Mouse (Mus musculus) spleen, postnatal 4 days (tissue): ENCODE data around the gene Elmo1.

Source experiments
- DNase-seq, 2 experiments: peaks; one replicate each; pipeline ENCODE4 v3.0.0; 2022; ENCODE audit warnings: low spot score in 2 of 2

Elmo1 gene

DNA sequence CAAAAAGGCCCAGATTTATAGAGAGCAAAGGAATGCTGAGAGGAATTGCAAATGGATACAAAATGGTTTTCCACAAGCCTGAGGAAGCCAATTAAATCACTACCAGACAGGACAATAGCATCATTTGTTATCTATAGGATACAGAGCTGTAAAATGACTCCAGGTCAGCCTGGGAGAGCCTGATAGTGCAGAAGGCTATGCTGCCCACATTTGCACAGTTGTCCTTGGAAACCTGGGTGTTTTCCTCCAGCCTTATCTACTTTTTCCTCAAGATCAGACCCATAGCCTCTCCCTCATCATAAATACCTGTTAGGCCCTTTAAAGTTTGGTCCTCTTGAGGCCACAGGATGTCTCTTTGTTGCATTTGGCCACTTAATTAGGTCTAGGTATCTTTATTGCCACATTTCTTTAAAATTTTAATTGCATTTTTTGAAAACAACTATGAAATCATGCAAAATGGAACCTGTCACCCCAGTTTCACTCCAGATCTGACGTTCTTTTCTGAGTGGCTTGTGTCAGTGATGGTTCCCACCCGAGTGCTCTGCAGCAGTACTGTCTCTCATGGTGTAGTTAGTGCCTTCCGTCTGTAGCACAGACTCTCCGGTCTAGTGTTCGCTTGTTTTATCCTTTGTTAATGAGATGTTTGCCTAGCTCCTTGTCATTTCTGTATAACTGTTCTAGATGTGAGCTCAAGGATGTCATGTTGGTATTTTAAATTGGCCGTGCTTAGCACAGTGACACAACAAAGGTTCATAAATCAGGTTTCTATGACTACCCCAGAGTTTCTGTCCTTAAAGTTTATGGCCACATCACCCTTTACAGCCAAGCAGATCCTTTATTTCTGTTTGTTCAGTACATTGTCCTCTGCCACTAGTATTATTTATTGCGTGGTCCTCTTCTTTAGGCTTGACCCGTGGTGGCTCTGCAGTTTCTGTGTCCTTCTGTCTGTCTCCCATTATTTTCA, 167.4 kb downstream of the Elmo1 start:
- no peak for DNase-seq

DNA sequence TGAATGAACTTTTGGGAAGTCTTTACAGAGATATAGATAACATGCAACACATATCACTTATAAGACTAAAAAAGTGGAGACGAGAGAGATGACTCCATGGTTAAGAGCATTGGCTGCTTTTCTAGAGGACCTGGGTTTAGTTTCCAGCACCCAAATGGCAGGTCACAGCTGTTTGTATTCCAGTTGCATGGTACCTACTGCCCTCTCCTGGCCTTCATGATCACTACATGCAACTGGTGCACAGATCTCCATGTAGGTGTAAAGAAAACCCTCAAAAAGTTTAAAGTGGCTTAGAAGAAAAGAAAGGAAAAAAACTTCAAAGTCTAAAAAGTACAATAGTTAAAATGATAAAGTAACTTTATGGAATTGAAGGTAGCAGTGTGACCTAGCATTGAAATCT, 172.8 kb downstream of the Elmo1 start:
- DNase-seq, result no peak

DNA sequence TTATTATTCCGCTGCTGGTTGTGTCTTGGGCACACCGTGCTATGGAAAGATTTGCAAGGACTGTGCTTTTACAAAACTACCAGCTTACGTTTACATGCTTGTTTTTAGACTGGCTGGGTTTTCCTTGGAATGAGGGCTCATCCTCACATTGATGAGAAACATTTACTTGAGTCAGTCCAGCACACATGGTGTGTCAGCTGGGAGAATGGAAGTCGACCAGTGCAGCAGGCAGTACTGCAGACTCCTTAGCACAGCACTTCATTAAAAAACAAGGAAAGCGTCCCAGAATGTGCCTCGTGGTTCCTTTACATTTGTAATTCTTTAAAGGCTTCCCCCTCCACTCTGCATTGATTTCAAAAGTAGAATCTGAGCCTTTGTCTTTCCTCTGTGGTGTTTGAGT, 179.8 kb downstream of the Elmo1 start:
- DNase-seq, result no peak

DNA sequence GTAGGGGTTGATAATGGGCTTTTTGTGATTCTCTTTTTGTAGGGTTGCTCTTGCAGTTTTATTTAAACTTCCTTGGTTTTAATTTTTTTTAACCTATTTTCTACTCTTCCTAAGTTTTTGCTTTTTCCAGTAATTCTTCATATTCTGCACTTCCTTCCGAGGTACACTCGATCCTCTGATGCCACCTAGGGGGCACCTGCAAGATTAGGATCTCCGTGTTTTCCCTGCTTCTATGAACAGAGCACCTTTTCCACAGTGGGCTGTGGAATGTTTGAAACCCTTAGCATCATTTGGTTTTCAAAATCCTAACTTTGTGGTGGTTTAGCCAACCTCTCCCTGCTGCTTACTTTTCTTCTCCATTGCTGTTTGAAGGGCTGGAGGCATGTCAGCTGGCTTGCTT, 181.4 kb downstream of the Elmo1 start:
- no peak for DNase-seq

DNA sequence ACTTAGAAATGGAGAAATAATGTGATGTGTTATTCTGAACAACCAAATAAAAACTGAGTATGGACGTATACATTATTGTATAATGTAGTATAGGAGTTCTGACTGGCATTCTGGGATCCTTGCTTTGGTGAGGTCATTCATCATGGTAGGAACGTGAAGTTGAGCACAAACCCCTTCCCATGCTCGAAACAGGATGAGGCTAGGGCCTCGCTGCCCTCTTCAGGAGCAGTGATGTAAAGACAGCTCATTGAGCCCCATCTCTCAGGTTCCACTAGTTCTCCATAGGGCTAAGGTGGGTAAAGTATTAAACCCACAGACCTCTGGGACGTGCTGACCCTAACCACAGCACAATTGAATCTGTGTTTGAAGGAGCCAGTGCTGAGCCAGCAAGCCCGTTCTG, 182.2 kb downstream of the Elmo1 start:
- DNase-seq, result no peak

DNA sequence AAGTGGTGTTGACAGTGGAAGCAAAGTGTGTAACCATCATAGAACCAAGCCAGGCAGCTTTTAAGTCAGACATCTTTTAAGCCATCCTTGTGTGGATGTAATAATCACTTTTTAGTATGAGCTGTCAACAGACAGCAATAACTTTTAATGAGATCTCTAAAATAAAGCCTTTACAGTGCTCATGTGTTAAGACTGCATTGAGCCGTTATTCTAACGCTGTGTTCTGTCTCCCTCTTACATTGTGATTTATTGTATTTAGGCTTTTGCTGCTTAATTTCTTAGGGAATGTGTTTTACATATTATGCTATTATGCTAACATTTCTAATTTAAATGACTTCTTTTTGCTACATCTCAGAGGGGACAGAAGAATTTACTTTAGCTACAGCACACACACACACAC, 189.5 kb downstream of the Elmo1 start:
- no peak for DNase-seq

DNA sequence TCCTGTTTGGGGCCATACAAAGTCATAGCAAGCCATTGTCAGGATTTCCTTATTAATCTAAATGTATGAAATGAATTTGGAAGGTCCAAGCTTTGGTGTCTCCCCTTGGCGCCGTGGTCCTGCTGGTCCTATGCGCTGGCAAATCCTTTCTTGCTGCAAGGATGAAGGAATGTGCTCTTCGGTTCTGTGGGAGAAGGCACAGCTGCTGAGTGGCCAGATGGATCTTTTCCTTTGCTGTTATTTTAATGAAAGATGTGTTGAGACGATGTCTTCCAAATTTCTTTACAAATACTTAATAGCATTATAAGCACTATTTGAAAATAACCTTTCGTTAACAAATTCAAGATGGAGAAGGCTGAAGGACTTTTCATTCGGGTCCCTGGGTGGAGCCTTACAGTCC, 193.5 kb downstream of the Elmo1 start:
- DNase-seq, result no peak

DNA sequence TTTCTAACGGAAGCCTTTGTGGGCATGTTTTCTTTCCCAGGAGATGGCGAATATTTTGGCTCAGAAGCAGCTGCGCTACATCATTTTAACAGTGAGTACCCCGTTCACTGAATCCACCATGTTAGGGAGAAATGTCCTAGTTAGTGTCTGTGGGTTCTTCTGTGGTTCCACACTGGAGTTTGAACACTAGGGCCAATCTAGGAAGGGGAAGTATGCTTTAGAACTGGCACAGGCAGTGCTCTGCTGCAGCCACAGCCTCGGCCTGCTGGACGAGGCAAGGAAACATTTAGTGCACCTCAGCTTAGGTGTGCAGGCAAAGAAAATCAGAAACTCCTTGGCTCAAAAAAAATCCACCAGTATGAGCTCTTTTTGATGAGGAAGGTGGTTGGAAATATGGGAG, 196.3 kb downstream of the Elmo1 start:
- no peak for DNase-seq

DNA sequence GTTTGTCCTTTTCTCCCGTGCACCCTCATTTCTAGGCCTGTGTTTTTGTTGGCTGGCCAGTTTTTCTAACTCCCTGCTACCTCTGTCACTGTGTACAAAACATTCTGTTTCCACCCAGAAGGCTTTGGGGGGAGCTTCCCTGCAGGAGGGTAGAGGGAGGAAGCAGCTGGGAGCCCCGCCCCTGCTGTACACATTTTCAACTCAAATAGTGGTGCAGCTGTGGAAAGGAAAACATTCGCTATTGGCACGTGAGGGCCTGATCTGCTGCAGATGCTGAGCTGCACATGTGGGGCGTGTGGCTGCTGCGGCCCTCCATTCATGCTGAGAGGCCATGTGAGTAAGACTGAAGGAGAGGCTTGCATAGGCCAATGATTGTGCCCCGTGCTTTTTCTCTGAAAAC, 198.0 kb downstream of the Elmo1 start:
- DNase-seq, result no peak

DNA sequence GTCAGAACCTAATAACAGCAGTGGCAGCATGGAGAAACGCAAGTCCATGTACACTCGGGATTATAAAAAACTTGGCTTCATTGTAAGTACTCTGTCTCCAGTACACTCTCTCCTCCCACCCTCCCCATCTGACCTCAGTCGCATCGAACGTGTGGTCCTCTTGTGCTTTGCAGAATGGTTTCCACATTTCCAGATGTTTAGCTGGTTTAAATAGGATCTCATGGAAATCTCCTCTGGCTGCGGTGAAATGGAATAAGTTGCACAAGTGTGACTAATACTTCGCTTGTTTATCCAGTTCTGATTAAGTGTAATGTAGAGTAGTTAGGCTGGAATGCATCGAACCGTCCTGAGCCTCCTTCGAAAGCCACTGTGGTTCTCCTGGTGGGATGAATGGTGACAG, 200.0 kb downstream of the Elmo1 start:
- DNase-seq, result no peak

DNA sequence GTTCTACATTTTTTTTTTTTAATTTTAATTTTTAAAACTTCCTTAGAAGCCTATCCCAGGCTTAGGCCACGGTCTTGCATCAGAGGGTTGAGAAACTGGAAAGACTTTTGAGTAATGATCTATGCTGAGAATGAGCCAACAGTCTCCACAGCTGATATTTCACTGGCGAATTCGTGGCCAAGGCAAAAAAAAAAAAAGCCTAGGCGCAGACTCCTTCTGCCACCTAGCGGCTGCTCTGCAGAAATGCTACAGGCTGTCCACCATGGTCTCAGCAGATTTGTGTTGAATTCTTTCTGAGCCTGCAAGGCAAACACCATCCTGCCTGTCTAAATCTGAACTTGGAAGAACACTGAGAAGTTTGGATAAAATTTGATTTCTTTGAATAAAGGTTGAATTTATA, 202.0 kb downstream of the Elmo1 start:
- DNase-seq, result peak in 1 of 2 experiments; percentile 16

DNA sequence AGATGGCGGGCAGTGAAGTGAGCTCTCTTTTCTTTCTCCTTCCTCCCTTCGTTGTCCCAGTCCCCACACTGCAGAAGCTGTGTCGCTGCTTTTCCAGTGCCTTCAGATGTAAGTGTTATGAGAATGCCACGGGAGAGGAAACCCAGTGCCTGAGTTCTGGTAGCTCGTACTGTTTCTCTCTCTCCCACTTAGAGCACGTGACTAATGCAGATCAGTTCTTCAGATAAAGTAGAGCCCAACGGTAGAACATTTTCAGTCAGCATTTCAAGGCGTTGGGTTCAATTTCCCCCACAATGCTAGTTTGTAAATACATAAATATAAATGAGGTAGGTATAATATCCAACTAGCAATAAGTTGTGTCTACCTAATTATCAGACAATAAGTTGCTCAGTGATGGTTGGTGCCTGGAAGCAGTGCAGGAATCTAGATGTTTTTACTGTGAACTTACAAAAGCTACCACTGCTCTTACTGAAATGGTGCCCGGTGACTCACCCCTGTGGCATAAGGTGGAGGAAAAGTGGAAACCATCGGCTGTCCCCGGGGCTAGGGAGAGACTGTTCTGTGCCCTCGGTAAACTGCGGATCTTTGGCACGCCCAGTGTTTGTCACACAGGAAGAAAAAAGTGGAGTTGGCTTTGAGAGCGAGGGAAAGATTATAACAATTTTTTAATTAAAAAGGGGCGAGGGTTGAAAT, 205.0 kb downstream of the Elmo1 start:
- DNase-seq, result no peak

DNA sequence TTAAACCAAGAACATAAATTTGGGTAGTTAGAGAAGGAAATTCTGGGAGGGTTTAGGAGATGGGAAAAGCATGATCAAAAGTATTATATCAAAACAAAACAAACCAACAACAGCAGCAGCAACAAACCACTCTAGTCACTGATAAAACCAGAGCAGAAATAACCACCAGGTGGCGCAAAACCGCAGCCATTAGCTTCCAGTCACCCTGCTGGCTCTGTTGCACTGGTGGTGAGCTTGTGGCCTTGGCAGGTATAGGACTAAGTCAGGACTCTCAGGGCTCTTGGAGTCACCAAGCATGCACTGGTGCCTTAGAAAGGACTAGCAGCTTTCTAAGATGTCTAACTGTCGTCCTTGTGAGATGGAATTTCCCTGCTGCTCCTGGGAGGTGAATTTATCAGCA, 207.4 kb downstream of the Elmo1 start:
- peak; percentile 38 to 80 for DNase-seq

DNA sequence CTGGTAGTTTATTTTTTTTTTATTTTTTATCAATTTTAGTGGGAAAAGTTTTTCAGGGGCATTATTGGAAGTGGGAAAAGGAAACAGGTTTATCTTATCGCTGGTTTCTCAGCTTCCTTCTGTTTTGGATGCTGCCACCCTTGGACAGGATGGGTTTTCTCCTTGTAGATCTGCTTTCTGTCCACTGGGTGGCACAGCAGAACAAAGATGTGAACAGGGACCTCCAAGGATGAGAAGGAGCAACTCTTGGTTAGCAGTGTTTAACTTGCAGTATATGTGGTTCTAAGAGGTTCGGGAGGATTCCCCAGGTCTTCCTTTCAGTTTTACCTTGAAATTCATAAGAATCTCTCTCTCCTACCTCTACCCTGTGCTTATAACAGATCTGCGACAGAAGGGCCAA, 209.0 kb downstream of the Elmo1 start:
- no peak for DNase-seq

DNA sequence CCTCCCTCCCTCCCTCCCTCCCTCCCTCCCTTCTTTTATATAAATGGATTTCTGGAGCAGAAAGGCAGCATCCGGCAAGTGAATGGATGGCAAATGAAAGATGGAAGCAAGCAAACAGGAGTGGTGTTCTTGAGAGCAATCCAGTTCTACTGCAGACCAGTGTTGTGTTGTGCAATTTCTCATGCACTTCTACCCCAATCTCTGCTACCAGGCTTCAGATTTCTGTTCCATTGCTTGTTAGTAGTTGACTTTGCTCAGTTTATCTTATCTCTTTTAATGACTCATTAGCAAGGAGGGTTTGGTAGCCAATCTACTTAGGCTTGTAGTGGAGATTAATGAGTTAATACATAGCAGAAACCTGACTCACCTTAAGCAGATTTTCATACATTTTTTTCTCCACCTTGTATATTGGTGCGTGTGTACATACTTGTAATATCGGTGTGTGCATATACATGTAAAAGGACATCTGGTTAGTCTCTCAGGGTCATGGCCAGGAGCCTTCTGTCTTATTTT, 209.7 kb downstream of the Elmo1 start:
- no peak for DNase-seq

DNA sequence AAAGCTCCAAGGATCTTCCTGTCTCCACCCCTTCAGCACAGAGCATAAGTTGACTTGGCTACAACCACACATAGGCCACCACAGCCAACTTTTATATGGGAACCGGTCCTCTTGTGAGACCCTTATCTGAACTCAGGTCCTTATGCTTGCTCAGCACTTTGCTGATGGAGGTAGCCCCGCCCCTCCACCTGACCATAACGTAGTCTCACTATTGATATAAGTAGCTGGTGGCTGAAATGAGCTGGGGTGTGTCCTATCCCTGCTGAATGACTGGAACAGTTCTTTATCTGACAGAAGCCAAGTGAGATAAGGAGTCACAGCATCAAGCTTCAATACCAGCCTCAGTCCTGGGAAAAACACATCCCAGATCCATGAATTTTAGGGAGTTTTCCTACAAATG, 210.2 kb downstream of the Elmo1 start:
- no peak for DNase-seq

DNA sequence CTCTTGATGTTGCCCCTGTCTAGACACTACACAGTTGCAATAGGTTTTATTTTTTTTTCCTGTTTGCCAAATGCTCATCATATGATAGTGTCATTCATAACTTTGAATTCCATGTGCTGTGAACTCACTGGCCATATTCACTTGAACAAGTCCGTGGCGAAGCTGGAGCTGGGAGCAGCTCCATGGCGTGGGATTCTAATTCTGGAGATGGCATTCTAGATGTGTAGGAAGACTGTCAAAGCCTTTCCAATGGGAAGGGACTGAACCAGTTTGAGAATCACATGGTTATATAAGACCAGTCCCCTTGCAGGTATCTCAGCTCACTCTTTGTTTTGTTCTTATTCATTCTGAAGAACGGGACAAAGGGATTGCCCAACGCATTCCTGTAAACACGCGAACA, 211.4 kb downstream of the Elmo1 start:
- DNase-seq, result no peak

DNA sequence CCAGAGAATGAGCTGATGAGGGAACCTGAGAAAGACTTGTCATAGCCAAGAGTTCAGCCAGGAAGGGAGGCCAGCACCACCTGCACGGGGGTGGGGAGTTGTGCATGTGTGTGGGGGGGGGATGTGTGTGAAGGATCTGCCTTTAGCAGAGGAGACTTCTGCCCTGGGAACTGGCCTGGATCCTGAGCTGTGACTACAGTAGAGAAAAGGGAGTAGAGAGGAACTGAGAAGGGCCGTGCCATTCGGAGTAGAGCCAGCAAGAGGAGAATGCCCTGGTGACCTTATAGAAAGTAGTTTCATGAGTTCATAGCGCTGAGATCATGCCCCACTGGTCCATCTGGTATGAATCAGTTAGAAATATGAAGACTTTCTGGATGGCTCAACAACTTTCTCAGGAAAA, 215.2 kb downstream of the Elmo1 start:
- DNase-seq, result no peak

DNA sequence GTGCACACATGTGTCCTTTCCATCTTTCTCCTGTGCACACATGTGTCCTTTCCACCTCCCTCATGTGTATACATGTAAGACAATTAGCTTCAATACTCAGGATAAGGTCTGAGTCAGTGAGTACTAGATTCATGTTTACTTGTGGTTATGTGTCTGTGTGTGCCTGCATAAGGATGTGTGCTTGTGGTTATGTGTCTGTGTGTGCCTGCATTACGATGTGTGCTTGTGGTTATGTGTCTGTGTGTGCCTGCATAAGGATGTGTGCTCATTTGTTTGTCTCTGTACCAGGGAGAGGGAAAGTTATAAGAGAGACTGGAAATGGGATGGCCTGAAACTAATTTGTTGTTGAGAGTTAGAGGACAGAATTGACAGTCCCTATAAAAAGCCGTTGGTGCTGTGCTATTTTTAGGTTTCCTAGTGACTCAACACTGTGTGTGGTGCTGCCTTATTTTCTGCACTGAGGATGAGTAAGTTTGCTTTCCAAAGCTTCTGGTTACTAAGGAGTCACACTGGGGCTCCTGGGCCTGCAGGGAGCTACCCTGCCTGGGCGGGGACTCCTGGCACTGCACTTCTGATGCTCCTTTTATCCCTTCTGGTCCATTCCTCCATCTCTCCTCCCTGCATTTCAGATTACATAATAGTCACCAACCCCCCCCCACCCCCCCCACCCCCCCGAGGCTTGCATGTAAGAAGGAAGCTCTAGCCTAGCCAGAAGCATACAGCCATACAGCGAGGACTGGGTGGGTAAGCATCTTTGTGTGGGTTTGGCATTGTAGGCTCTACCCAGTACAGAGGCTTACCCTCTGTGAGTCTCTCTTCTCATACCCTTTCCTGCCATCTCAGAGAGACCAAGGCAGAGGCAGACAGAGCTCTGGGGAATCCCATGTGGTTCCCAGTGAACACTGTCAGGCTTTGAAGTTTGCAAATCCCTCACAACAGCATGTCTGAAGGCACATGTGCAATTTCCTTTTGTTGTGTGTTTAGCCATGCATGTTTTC, 216.1 kb downstream of the Elmo1 start:
- DNase-seq, result no peak

DNA sequence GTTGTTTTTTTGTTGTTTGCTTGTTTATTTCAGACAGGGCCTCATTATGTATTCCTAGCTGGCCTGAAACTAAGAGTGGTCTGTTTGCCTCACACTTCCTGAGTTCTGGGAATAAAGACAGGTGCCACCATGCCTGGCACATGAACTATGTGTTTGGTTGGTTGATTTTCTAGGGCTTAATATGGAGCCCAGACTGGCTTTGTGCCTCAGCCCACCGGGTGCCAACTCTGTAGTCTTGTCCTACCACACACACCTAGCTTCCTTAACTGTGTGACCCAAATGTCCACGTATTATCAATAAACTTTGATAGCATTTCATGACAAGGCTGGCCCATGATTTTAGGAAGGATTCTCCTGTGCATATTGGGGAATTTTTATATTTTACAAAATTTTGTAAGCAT, 217.0 kb downstream of the Elmo1 start:
- no peak for DNase-seq

DNA sequence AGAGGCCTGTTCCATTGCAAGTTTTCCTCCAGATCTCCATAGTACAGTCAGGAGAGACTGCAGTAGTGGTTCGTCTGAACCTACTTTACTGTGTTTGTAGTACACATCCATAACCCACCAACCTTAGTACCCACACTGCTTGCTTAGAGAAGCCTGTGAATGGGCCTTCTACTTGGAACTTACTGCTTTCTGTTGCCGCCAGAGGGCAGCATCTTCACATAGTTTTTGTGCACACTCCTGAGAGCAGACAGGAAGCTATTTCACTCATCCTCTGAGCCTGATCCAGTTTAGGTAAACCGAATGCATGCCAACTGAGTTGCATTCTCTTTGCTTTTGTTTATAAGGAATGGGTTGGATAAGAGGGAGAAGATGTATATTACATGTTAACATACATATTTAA, 221.2 kb downstream of the Elmo1 start:
- DNase-seq, result peak; percentile 55 to 81

DNA sequence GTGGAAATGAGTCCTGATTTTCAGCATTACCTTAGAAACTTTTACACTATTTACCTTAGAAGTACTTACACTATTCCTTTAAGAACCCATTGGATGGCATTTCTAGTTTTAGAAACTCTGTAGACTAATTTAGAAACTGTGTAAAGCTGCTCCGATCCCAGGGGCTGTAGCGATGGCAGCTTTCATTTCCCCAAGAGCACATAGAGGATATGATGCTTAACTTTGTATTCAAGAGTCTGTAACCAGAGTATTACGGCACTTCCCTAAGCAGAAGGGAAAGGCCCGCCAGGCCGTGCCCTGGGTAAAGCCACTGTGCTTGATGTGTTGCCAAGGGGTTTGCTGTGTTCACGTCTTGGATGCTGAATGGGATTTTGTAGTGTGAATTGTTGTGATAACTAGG, 222.9 kb downstream of the Elmo1 start:
- DNase-seq, result no peak
